Mouse (Mus musculus) megakaryocyte, embryonic 14.5 days (primary cell): Measurements from ENCODE around the gene Gm43064.

Experiments used
- FLI1 ChIP-seq: IDR thresholded peaks from 2 replicates; pipeline ENCODE4 v1.6.1; 2012; ENCODE audit warnings: low read length, inconsistent platforms, mixed read lengths
- GATA1 ChIP-seq: IDR thresholded peaks from 3 replicates; pipeline ENCODE4 v1.6.1; 2012; ENCODE audit warnings: mixed read lengths, low read length, inconsistent platforms, borderline replicate concordance

DNA sequence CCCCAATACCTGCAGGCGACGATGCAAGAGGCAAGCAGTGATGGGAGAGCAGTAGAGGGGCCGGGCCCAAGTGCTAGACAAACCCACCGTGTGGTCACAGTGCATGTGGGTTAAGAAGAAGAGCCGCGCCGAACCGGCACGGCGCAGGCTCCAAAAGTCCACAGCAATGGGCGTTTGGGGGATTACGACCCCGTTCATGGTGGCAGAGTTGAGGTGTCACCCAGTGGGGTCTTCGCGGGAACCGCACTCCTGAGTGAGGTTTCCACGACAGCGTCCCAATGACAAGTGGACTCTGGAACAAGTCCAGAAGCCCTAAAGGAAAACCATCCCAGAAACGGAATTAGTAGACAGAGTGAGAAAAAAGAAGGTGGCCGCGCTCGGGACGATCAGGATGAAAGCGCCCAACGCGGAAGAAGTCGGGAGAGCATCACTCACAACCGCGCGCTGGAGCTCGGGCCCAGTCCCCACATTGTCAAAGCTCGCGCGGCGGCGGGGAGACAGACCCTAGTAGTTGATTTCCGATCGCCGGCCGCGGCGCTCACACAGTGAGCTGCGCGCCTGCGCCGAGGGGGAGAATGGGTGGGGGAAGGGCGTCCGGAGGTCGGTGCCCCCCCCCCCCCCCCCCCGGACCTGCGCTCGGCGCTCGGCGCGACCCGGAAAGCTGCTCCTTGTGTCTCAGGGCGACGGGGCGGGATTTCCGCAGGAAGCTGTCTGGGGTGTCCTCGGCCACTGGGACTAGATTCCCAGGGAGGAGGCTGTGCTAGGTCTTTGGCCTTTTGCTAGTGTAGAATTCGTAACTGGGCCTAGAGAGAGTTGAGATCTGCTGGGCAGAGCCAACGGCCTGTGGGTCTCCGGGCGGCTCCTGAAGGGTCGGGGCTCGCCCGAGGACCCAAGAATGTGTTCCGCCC is at the start of gene Gm43064, which contains the start of the genes Dclre1b and Ap4b1:
- TF ChIP-seq GATA1 (no peak), FLI1 (no peak)
